Mouse (Mus musculus) cerebellum, adult 11-12 months (tissue): ENCODE measurements around the gene Afmid.

Experiments
- DNase-seq: peaks from one replicate; pipeline ENCODE4 v3.0.0; 2022

Afmid gene

GRCm38 (mm10) chr11:117854241-117854640 is 28.5 kb downstream of the Afmid start:
- no peak for DNase-seq

- no peak for DNase-seq
These were observed 29.6 kb downstream of the Afmid start for GRCm38 (mm10) chr11:117855360-117855759.

DNA sequence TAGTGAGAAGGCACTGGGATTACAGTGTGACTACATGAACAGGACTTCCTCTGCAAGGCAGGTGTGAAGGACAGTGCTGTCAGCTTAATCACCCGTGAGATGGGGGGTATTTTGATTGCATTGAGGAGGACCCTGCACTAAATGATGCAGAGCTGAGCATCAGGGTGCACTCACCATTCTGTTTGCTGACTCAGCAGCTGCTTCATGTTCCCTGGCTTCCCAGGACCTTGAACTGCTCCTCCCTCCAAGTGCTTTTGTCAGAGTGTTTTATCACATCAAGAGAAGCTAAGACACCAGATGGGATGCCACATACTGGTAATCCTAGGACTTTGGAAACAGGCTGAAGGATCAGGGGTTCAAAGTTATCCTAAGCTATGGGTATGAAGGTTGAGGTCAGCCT is 30.3 kb downstream of the Afmid start:
- DNase-seq: no peak

GRCm38 (mm10) chr11:117857462-117857861 is 31.7 kb downstream of the Afmid start:
- DNase-seq: no peak

GRCm38 (mm10) chr11:117858392-117858791 is 32.7 kb downstream of the Afmid start:
- DNase-seq: no peak

GRCm38 (mm10) chr11:117860601-117861000 is 34.9 kb downstream of the Afmid start, which contains the start of gene Tmem235:
Gene Tmem235, plus strand, starts transcription at chr11:117860752.
- DNase-seq: no peak

DNA sequence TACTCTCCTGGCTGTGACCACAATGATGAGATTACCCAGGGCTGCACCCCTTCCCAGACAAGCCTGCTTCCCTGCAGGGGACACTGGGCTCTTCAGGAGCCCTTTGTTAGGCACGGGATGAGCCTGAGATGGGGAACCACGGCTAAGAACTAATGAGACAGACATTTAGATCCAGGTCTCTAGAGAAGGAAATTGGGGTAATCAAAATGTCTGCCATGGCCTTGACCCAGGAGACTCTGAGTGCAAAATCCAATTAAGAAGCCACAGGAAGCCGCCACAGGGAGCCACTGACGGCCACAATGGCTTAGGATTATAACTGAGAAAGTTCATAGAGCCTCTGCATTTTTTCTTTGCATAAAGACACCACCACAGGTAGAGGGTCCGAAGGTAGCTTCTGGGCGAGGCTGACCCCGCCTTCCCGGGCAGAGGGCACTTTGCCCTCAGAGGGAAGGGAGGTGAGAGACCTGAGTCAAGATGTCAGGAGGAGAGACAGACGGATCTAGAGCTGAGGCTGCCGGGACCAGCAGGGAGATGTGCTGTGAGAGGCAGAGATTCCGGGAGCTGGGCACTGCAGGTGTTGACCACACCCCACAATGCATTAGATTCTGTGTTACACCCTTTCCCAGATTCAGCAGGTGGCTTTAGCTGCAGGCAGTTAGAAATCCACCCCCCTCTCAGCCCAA is 37.6 kb downstream of the Afmid start:
- DNase-seq: no peak

GRCm38 (mm10) chr11:117864805-117865204 is 39.1 kb downstream of the Afmid start:
- no peak for DNase-seq

DNA sequence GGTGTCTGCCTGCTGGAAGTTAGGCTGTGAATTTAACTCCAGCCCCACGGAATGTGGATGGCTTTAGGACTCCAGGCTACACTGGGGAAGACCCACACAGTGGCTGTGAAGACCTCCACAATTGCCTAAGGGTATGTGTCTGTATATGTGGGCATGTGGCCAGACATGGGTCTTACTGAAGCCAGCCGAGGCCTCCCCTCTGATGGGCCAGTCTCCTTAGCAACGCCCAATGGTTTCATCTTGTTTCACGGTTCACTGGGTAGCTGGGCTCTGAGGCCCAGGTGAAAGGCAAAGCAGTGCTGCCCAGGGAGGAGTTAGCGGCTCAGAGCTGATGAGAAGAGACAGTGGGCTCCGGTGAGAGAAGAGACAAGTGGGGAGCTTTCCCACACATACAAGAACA is 40.3 kb downstream of the Afmid start:
- no peak for DNase-seq

DNA sequence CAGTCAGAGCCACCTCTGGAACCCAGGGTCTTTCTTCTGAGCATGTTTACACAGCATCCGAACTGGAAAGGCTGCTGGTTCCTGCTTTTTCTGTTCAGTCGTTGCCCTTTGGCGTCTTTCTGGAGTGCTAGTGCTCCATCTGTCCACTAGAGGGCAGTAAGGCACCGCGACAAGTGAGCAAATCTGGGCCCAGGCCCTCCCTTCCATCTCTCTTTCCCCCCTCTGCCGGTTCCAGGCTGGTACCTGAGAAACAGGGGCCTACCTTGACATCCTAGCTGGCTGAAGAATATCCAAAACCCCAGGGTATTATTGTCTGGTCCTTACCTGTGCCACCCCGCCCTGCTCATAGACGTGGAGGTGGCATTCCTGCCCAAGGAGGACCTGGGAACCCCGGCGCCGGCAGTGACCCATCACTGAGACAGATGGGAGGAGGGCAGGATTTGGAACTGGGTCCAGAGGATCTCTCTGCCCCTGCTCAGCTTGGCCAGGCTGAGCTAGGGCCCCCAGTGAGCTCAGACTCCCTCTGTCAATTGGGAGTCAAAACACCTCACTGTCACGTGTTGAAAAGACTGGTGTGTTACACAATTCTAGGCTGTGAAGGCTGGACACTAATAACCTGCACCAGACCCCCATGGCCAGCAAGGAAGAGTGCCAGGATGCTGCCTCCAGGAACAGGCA is 45.1 kb downstream of the Afmid start:
- peak; percentile 86 for DNase-seq

DNA sequence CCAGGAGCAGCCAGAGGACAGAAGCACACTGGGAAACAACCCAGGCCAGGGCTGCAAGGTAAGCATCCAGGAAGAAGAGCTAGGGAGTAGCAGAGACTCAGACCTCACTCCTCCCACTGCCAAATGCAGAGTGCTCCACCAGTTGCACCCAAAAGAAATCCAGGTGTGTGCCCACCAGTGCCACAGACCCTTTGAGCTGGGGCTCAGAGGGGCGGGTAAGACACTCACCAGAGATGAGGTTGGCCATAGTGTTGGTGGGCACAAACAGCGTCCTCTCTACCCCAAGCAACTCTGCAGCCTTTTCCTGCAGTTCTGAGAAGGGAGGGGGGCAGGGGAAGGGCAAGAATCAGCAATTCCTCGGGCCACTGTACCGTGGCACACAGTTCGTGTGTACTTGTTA is 45.7 kb downstream of the Afmid start:
- no peak for DNase-seq

GRCm38 (mm10) chr11:117871911-117872584 is 46.3 kb downstream of the Afmid start:
- no peak for DNase-seq

- peak; percentile 87 for DNase-seq
These were observed 47.3 kb downstream of the Afmid start, which contains the start of gene Tha1 for GRCm38 (mm10) chr11:117872861-117873608. Gene Tha1, minus strand, starts transcription at chr11:117873481.

GRCm38 (mm10) chr11:117874419-117874818 is 48.7 kb downstream of the Afmid start:
- no peak for DNase-seq

GRCm38 (mm10) chr11:117875681-117876080 is 50.0 kb downstream of the Afmid start:
- DNase-seq: no peak

- DNase-seq: peak; percentile 42
These were observed 52.4 kb downstream of the Afmid start for GRCm38 (mm10) chr11:117877917-117878745.

DNA sequence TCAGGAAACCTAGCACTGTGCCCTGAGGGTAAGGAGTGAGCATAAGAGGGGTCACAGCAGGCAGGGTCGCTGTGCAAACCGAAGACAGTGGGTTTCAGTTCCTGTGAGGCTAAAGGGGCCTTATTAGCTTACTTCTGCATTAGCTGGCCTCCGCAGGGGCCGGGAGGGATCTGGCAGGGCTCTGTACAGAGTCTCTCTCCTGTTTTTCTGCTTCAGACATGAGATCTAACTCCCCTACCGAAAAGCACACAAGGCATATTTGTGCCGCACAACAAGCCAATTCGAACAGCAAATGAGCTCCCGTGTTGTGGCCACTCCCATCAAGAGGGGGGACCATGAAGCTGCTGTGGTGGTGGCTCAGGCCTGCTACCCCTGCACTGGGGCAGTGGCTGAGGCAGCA is 53.2 kb downstream of the Afmid start:
- no peak for DNase-seq

DNA sequence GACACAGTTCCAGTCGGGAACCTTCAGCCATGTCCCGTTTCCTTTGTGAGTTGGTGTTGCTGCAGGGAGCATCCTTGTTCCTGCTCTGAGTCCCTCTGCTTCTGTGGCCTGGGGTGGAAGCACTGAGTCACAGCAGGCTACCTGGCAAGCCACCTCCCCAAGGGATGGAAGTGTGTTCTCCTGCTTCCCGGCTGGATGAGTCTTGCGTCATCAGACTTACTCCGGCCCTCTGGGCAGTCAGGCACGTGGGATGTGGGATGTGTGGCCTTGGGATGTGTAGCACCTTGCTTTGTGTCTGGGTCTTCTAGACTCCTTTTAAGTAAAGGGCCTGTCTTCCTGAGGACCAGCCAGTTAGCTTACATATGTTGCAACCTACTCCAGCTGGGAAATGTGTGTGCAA is 54.0 kb downstream of the Afmid start:
- DNase-seq: no peak

GRCm38 (mm10) chr11:117880336-117880976 is 54.7 kb downstream of the Afmid start:
- peak; percentile 53 for DNase-seq

DNA sequence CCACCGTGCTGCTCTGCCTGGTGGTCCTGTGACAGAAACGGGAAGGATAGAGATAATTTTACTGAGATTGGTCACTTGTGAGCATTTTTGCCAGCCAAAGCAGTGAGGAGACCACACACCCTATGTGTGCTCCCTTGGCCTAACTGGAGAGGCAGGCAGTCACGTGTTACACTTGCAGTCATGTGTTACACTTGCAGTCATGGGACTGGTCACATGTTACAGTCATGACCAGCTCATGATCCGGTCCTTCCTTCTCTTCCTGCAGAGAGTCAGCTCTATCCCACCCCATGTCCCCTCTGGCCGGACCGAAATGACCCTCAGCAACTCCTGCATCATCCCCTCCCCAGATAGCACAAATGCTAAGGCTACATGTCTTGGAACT is 55.2 kb downstream of the Afmid start:
- no peak for DNase-seq

GRCm38 (mm10) chr11:117881787-117882186 is 56.1 kb downstream of the Afmid start:
- DNase-seq: no peak

GRCm38 (mm10) chr11:117882208-117882607 is 56.5 kb downstream of the Afmid start:
- no peak for DNase-seq
